Mouse (Mus musculus) liver, postnatal 0 days (tissue): ENCODE results near the gene Ctsd. TPM values are rescaled to one million over a fixed set of nuclear protein-coding genes. Genes with fewer than 3 reads are reported as not detected.
A peak's percentile ranks its signal among the peaks of the same experiment; 100 is the strongest.
"Not testable (repeated sequence)": the region's sequence is repeated elsewhere in the genome, so short reads cannot be mapped to it uniquely, and the experiment has no call there.

ENCODE experiments used
- ATAC-seq: fragments of 200-750 bp; cut with Nextera tagmentation; 2 replicates; pipeline ENCODE4 v1.8.0; 2017; ENCODE audit warnings: mild to moderate bottlenecking, moderate library complexity
- DNase-seq: peaks from one replicate; pipeline ENCODE4 v3.0.0-alpha.2; 2016
- H3K27ac ChIP-seq: fragments of 300-500 bp; sonication (generic); 2 replicates; pipeline ENCODE4 v1.5.1; 2014; ENCODE audit warnings: antibody characterized with exemption, moderate library complexity, mild to moderate bottlenecking, low read depth
- H3K27me3 ChIP-seq: fragments of 300-500 bp; sonication (generic); 2 replicates; pipeline ENCODE4 v1.6.1; 2014; ENCODE audit warnings: low read length, control low read depth, mixed read lengths; ENCODE audit not compliant: insufficient read depth
- H3K36me3 ChIP-seq: fragments of 300-500 bp; sonication (generic); replicated peaks from 2 replicates; pipeline ENCODE4 v1.6.1; 2014; ENCODE audit warnings: mild to moderate bottlenecking, control low read depth, low read length, moderate library complexity, mixed read lengths; ENCODE audit not compliant: insufficient read depth
- H3K4me1 ChIP-seq: fragments of 300-500 bp; sonication (generic); 2 replicates; pipeline ENCODE4 v1.6.1; 2014; ENCODE audit warnings: antibody characterized with exemption, mild to moderate bottlenecking, control low read depth; ENCODE audit not compliant: insufficient read depth
- H3K4me2 ChIP-seq: fragments of 300-500 bp; sonication (generic); 2 replicates; pipeline ENCODE4 v1.6.1; 2014; ENCODE audit warnings: low read depth, mild to moderate bottlenecking, low read length, moderate library complexity, mixed read lengths
- H3K4me3 ChIP-seq: fragments of 300-500 bp; sonication (generic); 2 replicates; pipeline ENCODE4 v1.5.1; 2014; ENCODE audit warnings: low read depth, low read length
- H3K9ac ChIP-seq: fragments of 300-500 bp; sonication (generic); replicated peaks from 2 replicates; pipeline ENCODE4 v1.6.1; 2014; ENCODE audit warnings: mild to moderate bottlenecking, moderate library complexity
- H3K9me3 ChIP-seq: fragments of 300-500 bp; sonication (generic); 2 replicates; pipeline ENCODE4 v1.6.1; 2016; ENCODE audit warnings: mild to moderate bottlenecking, control low read depth, low read length, mixed read lengths
- CTCF ChIP-seq: sonication (generic); IDR thresholded peaks from 2 replicates; pipeline ENCODE4 v1.5.1; 2016; ENCODE audit warnings: antibody characterized with exemption, low read depth
- EP300 ChIP-seq: IDR thresholded peaks from 2 replicates; pipeline ENCODE4 v1.6.1; 2016; ENCODE audit warnings: antibody characterized with exemption, low read depth, mild to moderate bottlenecking
- WGBS: fragments of 180-500 bp; shearing (Covaris S2); extraction: QIAGEN DNeasy Blood & Tissue Kit; methylation state at CpG from one replicate; pipeline ENCODE4 v1.1.7; 2014; ENCODE audit not compliant: insufficient replicate concordance; 5-methylcytosine and 5-hydroxymethylcytosine counted together
- polyA plus RNA-seq: library from polyadenylated mRNA; unstranded; fragments of >200 nt; fragmentation: Nextera tagmentation; extraction: Ambion mirVana; gene quantifications from 2 replicates; pipeline ENCODE4 v1.2.1, GENCODE M21; 2015

Ctsd gene
- polyA plus RNA-seq, 1 experiment from 2014 or later: 324 TPM

DNA sequence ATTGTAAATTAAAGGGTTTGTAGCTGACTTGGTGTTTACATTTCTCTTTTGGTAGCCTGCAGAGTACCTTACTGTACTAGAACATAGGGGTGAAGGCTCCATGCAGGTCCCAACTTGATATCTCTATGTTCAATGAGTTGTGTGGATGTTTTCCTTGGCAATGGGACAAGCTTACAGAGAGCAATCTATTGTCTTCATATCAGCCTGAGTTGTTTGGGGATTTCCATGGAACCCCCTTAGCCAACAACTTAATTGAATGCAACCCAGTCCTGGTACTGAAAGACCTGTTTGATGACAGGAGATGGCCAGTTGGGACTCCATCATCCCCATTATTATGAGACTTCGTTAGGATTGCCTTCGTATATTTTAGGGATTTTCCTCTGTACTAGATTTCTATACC, 30.2 kb upstream of the Ctsd start:
- Histone ChIP-seq H3K9ac (no peak overlapping the region), H3K36me3 (no peaks in the 10 kb centered on the region), H3K4me2 (no peak overlapping the region), H3K27me3 (no peaks in the 10 kb centered on the region), H3K4me1 (peaks cover 30% of the 10 kb centered on the region), H3K27ac (no peak overlapping the region), H3K4me3 (no peak overlapping the region), H3K9me3 (no peaks in the 10 kb centered on the region)
- no peak for TF ChIP-seq CTCF
- no peak for TF ChIP-seq EP300
- 98% methylated on average over 2 of the region's 2 CpGs for WGBS
- no peak for DNase-seq
- ATAC-seq: no peak

DNA sequence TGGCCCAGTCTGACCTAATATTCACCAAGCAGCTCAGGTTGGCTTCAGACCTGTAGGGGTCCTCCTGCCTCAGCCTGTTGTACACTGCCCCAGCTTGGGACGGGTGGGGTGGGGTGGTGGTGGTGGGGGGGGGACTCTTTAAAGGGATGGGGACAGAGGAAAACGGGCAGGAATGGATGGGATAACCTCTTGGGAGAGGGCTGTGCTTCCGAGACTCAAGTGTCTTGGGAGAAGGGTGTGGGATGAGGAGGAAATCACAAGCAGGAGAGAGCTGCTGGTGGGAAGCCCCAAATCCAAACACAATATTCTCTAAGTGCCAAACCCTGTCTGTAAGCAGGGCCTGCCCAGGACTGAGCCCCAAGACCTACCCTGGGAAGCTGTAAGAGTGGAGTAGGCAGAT, 28.4 kb upstream of the Ctsd start:
- Histone ChIP-seq H3K9ac (no peak overlapping the region), H3K4me3 (no peak overlapping the region), H3K36me3 (no peaks in the 10 kb centered on the region), H3K9me3 (no peaks in the 10 kb centered on the region), H3K4me2 (no peak overlapping the region), H3K27me3 (no peaks in the 10 kb centered on the region), H3K27ac (no peak overlapping the region), H3K4me1 (peaks cover 16% of the 10 kb centered on the region)
- no peak for ATAC-seq
- WGBS: 71% methylated on average over 3 of the region's 3 CpGs
- TF ChIP-seq EP300 (no peak), CTCF (no peak)
- no peak for DNase-seq

DNA sequence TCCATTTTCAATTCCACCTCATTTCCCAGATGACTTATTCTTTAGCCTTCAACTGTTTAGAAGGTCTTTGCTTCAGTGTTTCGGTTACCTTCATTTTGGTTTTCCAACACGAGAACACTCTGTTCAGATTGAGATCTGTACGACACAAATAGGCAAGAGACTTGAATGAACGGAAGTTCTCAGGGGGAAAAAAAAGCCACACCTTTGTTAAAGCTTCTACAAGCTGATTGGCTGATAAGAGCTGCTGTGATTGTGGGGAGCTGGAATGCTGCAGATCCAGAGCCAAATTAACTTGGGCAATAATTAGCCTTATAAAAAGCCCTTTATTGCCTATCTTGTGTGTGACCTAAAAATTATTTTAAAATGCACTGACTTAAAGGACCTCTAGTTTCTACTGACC, 27.5 kb upstream of the Ctsd start:
- H3K9me3 ChIP-seq: no peaks in the 10 kb centered on the region
- no peak overlapping the region for H3K27ac ChIP-seq
- no peak overlapping the region for H3K4me3 ChIP-seq
- no peaks in the 10 kb centered on the region for H3K36me3 ChIP-seq
- no peaks in the 10 kb centered on the region for H3K27me3 ChIP-seq
- WGBS: 51% methylated on average over 4 of the region's 4 CpGs
- no peak for TF ChIP-seq EP300
- no peak for TF ChIP-seq CTCF
- DNase-seq (no peak), ATAC-seq (no peak)
- no peak overlapping the region for H3K4me2 ChIP-seq
- H3K9ac ChIP-seq: no peak overlapping the region
- peaks cover 7% of the 10 kb centered on the region for H3K4me1 ChIP-seq

DNA sequence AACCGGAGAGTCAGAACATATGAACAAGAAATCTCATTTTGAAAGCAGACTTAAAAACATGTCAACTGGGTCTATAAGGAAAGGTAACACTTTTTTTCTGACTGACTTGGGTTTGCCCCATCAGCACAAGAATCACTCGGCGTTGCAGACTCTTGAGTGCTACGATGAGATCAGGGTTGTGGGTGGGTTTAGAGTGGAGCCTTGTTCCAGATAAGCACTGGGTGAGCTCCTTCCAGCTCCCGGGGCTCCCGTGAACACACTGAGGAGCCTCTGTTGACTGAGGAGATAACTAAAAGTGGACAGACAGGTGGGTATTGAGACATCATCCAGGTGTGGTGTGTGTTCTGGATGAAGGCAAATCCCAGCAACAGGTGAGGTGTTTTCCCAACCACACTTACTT, 25.4 kb upstream of the Ctsd start:
- Histone ChIP-seq H3K4me3 (no peak overlapping the region), H3K4me1 (no peaks in the 10 kb centered on the region), H3K4me2 (no peak overlapping the region), H3K9me3 (no peaks in the 10 kb centered on the region), H3K27ac (no peak overlapping the region), H3K36me3 (no peaks in the 10 kb centered on the region), H3K27me3 (no peaks in the 10 kb centered on the region), H3K9ac (no peak overlapping the region)
- no peak for ATAC-seq
- no peak for DNase-seq
- TF ChIP-seq CTCF (no peak), EP300 (no peak)
- 58% methylated on average over 6 of the region's 6 CpGs for WGBS

DNA sequence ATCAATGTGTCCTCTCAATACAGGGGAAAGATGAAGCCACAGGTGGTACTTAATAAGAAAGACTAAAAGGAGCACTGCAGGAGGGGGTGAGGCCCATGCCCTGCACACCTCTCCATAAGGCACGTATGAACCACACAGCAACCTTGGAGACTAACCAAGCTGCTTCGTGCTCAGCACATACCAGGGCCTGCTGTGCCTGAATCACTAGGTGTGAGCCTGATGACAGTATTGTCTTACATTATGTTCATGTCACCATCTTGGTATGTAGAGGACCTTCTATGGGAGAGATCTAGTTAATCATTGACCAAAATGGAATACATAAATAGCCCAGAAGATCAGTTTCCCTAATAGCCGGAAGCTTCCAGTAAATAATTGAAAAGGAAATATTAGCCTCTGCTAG, 21.8 kb upstream of the Ctsd start:
- 80% methylated on average over 3 of the region's 3 CpGs for WGBS
- DNase-seq: no peak
- H3K36me3 ChIP-seq: no peaks in the 10 kb centered on the region
- H3K4me3 ChIP-seq: no peak overlapping the region
- no peak for ATAC-seq
- no peaks in the 10 kb centered on the region for H3K9me3 ChIP-seq
- no peak overlapping the region for H3K27ac ChIP-seq
- H3K9ac ChIP-seq: no peak overlapping the region
- no peaks in the 10 kb centered on the region for H3K4me1 ChIP-seq
- H3K27me3 ChIP-seq: no peaks in the 10 kb centered on the region
- TF ChIP-seq EP300 (no peak), CTCF (no peak)
- H3K4me2 ChIP-seq: no peak overlapping the region

DNA sequence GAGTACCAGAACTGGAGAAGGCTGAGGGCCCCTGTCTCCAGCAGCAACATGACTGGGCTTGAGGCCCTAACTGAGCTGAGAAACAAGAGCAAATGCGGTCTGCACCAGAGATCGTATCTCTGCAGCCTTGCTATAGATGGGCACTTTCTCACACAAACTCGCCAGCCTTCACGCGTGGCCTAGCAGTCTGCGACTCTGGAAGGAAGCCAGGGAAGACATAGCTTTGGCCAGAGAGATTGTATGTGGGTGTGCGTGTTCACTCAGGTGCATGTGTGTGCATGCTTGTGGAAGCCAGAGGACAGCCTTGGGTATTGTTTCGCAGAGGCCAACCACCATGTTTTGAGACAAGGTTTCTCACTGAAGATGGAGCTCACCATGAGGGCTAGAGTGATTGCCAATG, 20.8 kb upstream of the Ctsd start:
- WGBS: 90% methylated on average over 8 of the region's 8 CpGs
- Histone ChIP-seq H3K27me3 (no peaks in the 10 kb centered on the region), H3K4me1 (no peaks in the 10 kb centered on the region), H3K9ac (no peak overlapping the region), H3K27ac (no peak overlapping the region), H3K9me3 (no peaks in the 10 kb centered on the region), H3K4me3 (no peak overlapping the region), H3K36me3 (no peaks in the 10 kb centered on the region), H3K4me2 (no peak overlapping the region)
- no peak for ATAC-seq
- DNase-seq: no peak
- no peak for TF ChIP-seq EP300
- no peak for TF ChIP-seq CTCF

DNA sequence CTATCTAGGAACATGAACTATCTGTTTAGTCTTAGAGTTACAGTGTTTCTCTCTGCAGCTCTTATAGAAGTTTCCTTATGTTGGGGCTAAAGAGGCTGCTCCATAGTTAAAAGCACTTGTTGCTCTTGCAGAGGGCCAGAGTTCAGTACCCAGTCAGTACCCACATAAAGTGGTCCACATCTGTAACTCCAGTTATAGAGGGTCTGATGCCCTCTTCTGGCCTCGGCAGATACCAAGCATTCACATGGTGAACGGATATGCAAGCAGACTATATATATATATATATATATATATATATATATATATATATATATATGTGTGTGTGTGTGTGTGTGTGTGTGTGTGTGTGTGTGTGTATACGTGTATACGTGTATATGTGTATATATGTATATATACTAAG, 20.1 kb upstream of the Ctsd start:
- Histone ChIP-seq H3K27ac (no peak overlapping the region), H3K27me3 (no peaks in the 10 kb centered on the region), H3K36me3 (no peaks in the 10 kb centered on the region), H3K4me2 (no peak overlapping the region), H3K4me1 (no peaks in the 10 kb centered on the region), H3K9me3 (no peaks in the 10 kb centered on the region), H3K9ac (no peak overlapping the region), H3K4me3 (no peak overlapping the region)
- 57% methylated on average over 4 of the region's 4 CpGs for whole genome bisulfite sequencing
- DNase-seq: no peak
- TF ChIP-seq CTCF: peak; percentile 34
- TF ChIP-seq EP300: no peak
- ATAC-seq: no peak

DNA sequence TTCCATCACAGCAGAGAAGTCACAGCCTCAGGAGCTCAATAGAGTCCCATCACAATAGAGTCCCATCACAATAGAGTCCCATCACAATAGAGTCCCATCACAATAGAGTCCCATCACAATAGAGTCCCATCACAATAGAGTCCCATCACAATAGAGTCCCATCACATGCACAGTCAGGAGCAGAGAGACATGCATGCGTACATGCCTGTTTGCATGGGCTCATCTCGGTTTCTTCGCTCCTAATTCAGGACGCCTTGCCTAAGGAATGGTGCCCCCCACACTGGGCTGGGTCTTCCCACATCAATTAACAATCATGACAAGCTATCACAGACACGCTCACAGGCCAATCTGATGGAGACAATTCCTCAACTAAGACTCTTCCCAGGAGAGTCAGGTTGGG, 17.3 kb upstream of the Ctsd start:
- not testable (repeated sequence) for H3K9me3 ChIP-seq, H3K9ac ChIP-seq, H3K36me3 ChIP-seq, H3K4me2 ChIP-seq, ATAC-seq, H3K27me3 ChIP-seq, DNase-seq, H3K4me3 ChIP-seq, H3K27ac ChIP-seq, H3K4me1 ChIP-seq
- 87% methylated on average over 5 of the region's 5 CpGs for WGBS
